Mouse (Mus musculus) lung, postnatal 0 days (tissue): ENCODE measurements around the gene Olfr12. TPM values are rescaled to one million over a fixed set of nuclear protein-coding genes. Genes with fewer than 3 reads are reported as not detected.

Experiments used
- ATAC-seq: fragments of 200-750 bp; cut with Nextera tagmentation; 2 replicates; pipeline ENCODE4 v1.8.0; 2017; ENCODE audit warnings: moderate library complexity
- DNase-seq: peaks from one replicate; pipeline ENCODE4 v3.0.0-alpha.2; 2016; ENCODE audit warnings: low spot score
- H3K27ac ChIP-seq: fragments of 300-500 bp; sonication (generic); 2 replicates; pipeline ENCODE4 v1.5.1; 2014; ENCODE audit warnings: antibody characterized with exemption, mild to moderate bottlenecking, low read length, mixed read lengths
- H3K27me3 ChIP-seq: fragments of 300-500 bp; sonication (generic); replicated peaks from 2 replicates; pipeline ENCODE4 v1.6.1; 2014; ENCODE audit warnings: low read length, mixed read lengths; ENCODE audit not compliant: insufficient read depth
- H3K36me3 ChIP-seq: fragments of 300-500 bp; sonication (generic); 2 replicates; pipeline ENCODE4 v1.6.1; 2014; ENCODE audit warnings: low read length, mixed read lengths; ENCODE audit not compliant: insufficient read depth
- H3K4me1 ChIP-seq: fragments of 300-500 bp; sonication (generic); 2 replicates; pipeline ENCODE4 v1.6.1; 2014; ENCODE audit warnings: antibody characterized with exemption, low read depth, low read length, mixed read lengths; ENCODE audit not compliant: insufficient read depth
- H3K4me2 ChIP-seq: fragments of 300-500 bp; sonication (generic); replicated peaks from 2 replicates; pipeline ENCODE4 v1.6.1; 2014; ENCODE audit warnings: low read depth, mild to moderate bottlenecking, low read length, moderate library complexity, mixed read lengths
- H3K4me3 ChIP-seq: fragments of 300-500 bp; sonication (generic); 2 replicates; pipeline ENCODE4 v1.5.1; 2014; ENCODE audit warnings: low read depth, low read length
- H3K9ac ChIP-seq: fragments of 300-500 bp; sonication (generic); replicated peaks from 2 replicates; pipeline ENCODE4 v1.6.1; 2014; ENCODE audit warnings: low read depth, mild to moderate bottlenecking
- H3K9me3 ChIP-seq: fragments of 300-500 bp; sonication (generic); 2 replicates; pipeline ENCODE4 v1.6.1; 2016; ENCODE audit warnings: low read length, mixed read lengths
- CTCF ChIP-seq: IDR thresholded peaks from 2 replicates; pipeline ENCODE4 v1.5.1; 2016; ENCODE audit warnings: antibody characterized with exemption, mild to moderate bottlenecking
- EP300 ChIP-seq: IDR thresholded peaks from 2 replicates; pipeline ENCODE4 v1.6.1; 2016; ENCODE audit warnings: antibody characterized with exemption, mild to moderate bottlenecking, control low read depth
- WGBS: fragments of 180-500 bp; shearing (Covaris S2); extraction: QIAGEN DNeasy Blood & Tissue Kit; methylation state at CpG from one replicate; pipeline ENCODE4 v1.1.7; 2014; 5-methylcytosine and 5-hydroxymethylcytosine counted together
- polyA plus RNA-seq: library from polyadenylated mRNA; unstranded; fragments of >200 nt; fragmentation: Nextera tagmentation; extraction: Ambion mirVana; gene quantifications from 2 replicates; pipeline ENCODE4 v1.2.1, GENCODE M21; 2015

Olfr12 gene
- polyA plus RNA-seq, 1 experiment from 2014 or later: not detected

DNA sequence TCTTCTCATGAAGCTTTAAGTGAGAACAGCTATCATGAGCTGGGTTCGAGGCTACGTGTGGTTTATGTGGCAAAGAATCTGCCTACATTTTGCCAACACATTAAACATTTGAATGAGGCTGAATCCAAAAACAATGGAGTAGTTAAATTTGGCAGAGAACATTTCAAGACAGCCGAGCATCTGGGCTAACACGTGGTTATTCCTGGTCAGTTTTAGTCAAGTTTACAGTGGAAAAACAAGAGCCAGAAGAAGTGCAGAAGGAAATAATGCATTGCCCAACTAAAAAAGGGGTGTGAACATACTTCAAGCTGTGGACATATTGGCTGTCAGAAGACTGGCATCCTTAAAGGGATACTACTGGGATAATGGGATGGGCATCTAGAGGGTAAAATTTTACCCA, 53.7 kb downstream of the Olfr12 start:
- no peaks in the 10 kb centered on the region for H3K36me3 ChIP-seq
- no peak overlapping the region for H3K9ac ChIP-seq
- ATAC-seq (no peak), DNase-seq (no peak)
- H3K9me3 ChIP-seq: no peaks in the 10 kb centered on the region
- 73% methylated on average over 4 of the region's 4 CpGs for WGBS
- H3K4me3 ChIP-seq: no peak overlapping the region
- no peaks in the 10 kb centered on the region for H3K4me1 ChIP-seq
- no peak overlapping the region for H3K27ac ChIP-seq
- no peak for TF ChIP-seq EP300
- no peak for TF ChIP-seq CTCF
- no peaks in the 10 kb centered on the region for H3K27me3 ChIP-seq
- no peak overlapping the region for H3K4me2 ChIP-seq

Other genes with a start within 250 kb of the Olfr12 start
- 160 and 162 TPM in 2 replicates for gene Ndufa10, start 143.9 kb upstream of the Olfr12 start, polyA plus RNA-seq
- gene Olfr1416, start 132.7 kb upstream of the Olfr12 start, polyA plus RNA-seq: not detected in 2 replicates
- gene Olfr1415, start 121.7 kb upstream of the Olfr12 start, polyA plus RNA-seq: not detected in 2 replicates
- gene Olfr1414, start 99.1 kb upstream of the Olfr12 start, polyA plus RNA-seq: not detected in 2 replicates
- not detected in 2 replicates for gene Olfr1413, start 46.5 kb upstream of the Olfr12 start, polyA plus RNA-seq
- not detected in 2 replicates for gene Olfr1412, start 32.0 kb upstream of the Olfr12 start, polyA plus RNA-seq
- gene Olfr1411, start 23.4 kb upstream of the Olfr12 start, polyA plus RNA-seq: not detected in 2 replicates
- not detected in 2 replicates for gene Olfr1410, start 12.0 kb upstream of the Olfr12 start, polyA plus RNA-seq
- 342 and 355 TPM in 2 replicates for gene Cops9, start 24.2 kb downstream of the Olfr12 start, polyA plus RNA-seq
- gene Otos, start 31.1 kb downstream of the Olfr12 start, polyA plus RNA-seq: 0.24 TPM in 1 of 2 replicates, not detected in the other
- 11.0 and 12.5 TPM in 2 replicates for gene Gpc1, start 213.9 kb downstream of the Olfr12 start, polyA plus RNA-seq